Mouse (Mus musculus) cerebellum, postnatal 14 days (tissue): ENCODE results near the gene Mmp9.
A peak's percentile ranks its signal among the peaks of the same experiment; 100 is the strongest.

Experiments
- DNase-seq, 2 experiments: peaks; one replicate each; pipeline ENCODE4 v3.0.0; 2021; ENCODE audit warnings: mixed read lengths in 2 of 2

The Mmp9 gene

GRCm38 (mm10) chr2:164912749-164913427 is 27.7 kb upstream of the Mmp9 start:
- DNase-seq = no peak

- DNase-seq = no peak
These were observed 27.2 kb upstream of the Mmp9 start for GRCm38 (mm10) chr2:164913428-164913786.

DNA sequence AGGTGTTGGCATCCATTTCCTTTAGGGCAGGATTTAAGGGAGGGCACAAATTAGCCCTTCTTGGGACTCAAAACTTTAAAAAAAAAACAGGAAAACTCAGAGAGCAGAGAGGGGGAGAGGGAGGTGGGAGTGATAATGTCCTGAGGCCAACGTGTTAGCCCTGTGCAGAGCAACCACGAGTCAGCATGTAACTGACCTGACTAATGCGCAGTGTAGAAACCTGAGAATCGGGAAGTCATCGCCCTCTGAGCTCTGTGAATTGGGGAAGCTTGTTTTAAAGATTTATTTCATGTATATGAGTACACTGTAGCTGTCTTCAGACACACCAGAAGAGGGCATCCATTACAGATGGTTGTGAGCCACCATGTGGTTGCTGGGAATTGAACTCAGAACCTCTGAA is 23.8 kb upstream of the Mmp9 start:
- DNase-seq = no peak

DNA sequence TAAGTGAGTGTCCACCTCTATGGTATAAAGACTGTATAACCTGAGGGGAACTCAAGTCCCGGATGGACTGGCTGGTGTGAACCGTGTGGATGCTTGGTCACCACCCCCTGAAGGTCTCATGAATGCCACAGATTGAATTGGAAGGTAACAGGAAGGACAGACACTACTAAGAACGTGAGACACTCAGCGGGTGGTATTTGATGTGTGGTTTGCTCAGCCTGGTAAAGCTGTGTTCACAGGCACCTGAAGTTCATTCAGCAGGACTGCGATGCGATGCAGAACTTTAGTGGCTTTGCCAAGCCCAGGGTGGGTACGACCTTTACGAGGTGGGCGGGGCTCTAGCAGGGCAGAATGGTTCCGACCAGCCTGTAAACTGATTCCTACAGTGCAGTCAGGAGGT is 23.2 kb upstream of the Mmp9 start:
- no peak for DNase-seq

- DNase-seq = peak in 1 of 2 experiments; percentile 60
These were observed 22.3 kb upstream of the Mmp9 start for GRCm38 (mm10) chr2:164918325-164918724.

DNA sequence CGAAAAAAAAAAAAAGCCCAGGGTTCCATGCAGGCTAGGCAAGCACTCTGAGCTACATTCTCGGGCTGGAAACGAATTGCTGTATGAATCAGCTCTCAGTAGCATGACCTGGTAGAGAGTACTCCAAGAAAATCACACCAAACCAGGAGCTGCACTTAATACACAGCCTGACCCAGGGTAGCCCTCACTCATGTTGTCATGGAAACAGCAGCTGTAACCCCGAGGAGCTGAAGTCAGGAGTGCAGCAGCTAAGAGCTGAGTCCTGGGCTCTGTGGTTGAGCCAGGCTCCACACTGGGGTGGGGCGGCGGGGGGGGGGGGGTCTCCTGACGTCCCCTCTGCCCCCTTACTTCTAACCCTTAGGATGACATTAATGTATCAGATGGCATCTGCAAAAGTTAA is 18.6 kb upstream of the Mmp9 start:
- no peak for DNase-seq

GRCm38 (mm10) chr2:164923291-164923690 is 17.3 kb upstream of the Mmp9 start:
- DNase-seq = no peak

DNA sequence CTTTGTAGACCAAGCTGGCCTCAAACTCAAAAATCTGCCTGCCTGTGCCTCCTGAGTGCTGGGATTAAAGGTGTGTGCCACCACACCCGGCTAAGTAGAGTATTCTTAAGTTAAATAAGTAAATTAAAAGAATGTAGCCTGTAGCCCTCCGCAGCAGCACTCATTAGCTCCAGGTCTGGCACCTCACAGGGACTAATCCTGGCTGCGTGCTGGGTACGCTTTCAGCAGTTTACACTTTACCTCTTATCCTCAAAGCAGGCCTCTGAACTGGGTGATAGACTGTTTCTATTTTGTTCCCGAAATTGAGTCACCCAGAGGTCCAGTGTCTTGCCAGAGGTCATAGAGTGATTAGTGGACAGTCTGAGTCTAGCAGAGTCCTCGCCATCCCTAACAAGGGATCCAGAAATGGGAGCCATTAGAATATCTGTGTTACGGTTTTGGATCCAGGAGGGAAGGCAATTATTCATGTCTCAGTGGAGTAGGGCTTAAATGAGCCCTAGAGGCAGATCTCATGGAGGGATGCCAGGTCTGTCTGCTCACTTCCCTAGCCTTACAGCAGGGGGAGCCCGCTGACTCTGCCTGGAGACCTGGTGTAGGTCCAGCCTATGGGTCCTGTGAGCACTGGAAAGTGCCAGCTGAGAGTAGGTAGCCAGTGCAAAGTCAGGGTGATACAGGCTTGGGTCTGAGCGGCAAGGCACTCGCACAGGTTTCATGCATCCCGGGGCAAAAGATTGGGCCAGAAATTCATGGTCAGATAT is 16.3 kb upstream of the Mmp9 start:
- DNase-seq = peak; percentile 95

GRCm38 (mm10) chr2:164930706-164931581 is 9.6 kb upstream of the Mmp9 start:
- no peak for DNase-seq

GRCm38 (mm10) chr2:164933534-164933933 is 7.0 kb upstream of the Mmp9 start:
- no peak for DNase-seq

GRCm38 (mm10) chr2:164935991-164936390 is 4.6 kb upstream of the Mmp9 start:
- DNase-seq = no peak

DNA sequence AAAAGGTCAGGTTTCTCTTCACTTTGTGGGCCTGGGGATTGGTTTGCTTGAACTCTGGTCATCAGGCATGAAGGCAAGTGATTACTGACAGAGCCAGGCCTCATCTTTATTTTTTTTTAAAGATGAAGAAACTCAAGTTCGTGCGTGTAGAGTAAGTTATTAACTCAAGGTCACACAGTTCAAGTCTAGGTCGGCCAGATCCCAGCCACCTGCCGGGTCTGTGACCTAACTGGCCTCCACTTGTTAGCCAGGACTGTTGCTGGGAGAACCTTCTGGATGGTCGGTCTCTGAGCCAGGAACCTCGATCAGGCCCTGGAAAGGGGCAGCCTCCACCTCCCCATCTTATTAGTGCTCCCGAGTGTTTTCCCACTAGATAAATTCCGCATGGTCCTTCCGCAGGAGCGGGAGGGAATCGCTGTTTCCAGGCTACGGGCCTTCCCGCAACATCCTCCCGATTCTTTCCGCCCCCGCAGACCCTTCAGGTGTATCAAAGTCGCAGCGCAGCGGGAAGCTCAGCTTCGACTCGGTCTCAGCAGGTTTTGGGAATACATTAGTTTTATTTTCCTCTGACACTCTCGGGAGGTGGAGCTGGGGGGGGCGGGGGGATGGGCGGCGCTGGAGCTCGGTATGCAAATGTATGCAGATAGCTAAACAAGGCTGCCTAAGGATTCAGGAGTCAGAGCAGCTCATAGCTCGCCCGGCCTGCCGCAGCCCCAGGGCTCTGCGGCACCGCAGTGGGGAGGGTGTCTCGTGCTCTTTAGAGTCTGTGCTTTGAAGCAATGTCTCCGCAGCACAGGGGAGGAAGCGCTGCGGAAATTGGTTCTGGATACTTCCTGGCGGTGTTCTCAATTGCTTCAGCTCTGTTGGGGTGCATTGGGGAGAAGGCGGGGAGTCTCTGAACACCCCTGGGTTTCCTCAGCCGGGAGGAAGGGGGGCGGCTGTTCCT is 2.2 kb upstream of the Mmp9 start:
- peak; percentile 57 to 58 for DNase-seq

- peak; percentile 65 to 66 for DNase-seq
These were observed 1.5 kb upstream of the Mmp9 start for GRCm38 (mm10) chr2:164939106-164939505.

DNA sequence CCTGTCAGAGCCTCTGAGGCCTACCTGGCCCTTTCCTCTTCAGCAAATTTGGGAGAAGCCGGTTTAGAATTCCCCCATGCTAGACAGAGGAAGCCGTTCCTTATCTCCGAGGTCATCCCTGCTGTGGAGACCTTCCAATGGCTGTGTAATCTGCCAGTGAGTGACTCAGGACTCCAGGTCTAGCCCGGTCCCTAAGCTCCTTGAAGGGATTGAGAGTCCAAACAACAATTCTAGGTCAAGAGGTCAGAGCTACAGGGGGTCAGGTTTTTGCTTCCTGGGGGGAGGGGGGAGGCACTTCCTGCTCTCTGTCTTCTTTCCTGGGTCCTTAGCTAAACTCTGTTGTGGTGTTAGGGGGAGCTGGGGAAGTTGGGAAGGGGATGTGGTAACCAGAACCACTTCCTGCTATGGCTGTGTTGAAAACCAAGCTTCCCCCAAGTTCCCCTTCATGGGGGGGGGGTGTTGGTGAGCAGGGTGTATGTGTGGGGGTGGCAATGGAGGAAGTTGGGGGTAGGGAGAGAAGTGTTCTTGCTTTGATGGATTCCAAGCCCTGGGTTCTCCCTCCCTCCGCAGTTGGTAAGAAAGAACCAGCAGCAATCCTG is 2.2 kb downstream of the Mmp9 start:
- no peak for DNase-seq

DNA sequence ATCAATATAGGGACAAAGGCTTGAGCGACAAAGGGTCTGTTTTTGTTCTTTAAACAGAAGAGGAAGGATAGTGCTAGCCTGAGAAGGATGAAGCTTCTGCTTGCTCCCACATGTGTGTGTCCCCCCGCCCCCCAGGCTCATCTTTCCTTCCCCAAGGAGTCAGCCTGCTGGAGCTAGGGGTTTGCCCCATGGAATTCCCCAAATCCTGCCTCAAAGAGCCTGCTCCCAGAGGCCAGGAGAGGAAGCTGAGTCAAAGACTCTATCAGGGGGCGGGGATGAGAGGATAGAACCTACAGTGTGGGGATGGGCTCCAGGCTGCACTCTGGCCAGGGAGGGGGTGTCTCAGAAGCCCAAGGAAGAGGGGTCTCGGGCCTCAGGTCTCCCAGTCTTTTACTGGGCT is 6.9 kb downstream of the Mmp9 start:
- no peak for DNase-seq

GRCm38 (mm10) chr2:164947930-164948329 is 7.3 kb downstream of the Mmp9 start:
- peak in 1 of 2 experiments; percentile 32 for DNase-seq

- no peak for DNase-seq
These were observed 8.4 kb downstream of the Mmp9 start for GRCm38 (mm10) chr2:164948962-164949361.

GRCm38 (mm10) chr2:164950501-164950900 is 9.9 kb downstream of the Mmp9 start:
- DNase-seq = peak; percentile 36 to 75

GRCm38 (mm10) chr2:164951745-164952144 is 11.2 kb downstream of the Mmp9 start:
- peak; percentile 24 to 62 for DNase-seq

- peak; percentile 6 to 43 for DNase-seq
These were observed 11.9 kb downstream of the Mmp9 start for GRCm38 (mm10) chr2:164952448-164952847.

DNA sequence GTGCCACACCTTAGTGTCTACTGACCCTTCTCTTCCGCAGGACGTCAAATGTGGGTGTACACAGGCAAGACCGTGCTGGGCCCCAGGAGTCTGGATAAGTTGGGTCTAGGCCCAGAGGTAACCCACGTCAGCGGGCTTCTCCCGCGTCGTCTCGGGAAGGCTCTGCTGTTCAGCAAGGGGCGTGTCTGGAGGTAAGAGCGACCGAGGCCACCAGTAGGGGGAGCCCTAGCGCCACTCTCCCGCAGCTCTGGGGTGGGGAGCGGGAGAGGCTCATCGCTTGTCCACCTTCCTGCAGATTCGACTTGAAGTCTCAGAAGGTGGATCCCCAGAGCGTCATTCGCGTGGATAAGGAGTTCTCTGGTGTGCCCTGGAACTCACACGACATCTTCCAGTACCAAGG is 12.6 kb downstream of the Mmp9 start:
- peak; percentile 95 to 97 for DNase-seq

- no peak for DNase-seq
These were observed 15.1 kb downstream of the Mmp9 start for GRCm38 (mm10) chr2:164955725-164956124.
